Mouse (Mus musculus) brain, adult 2 months (tissue): ENCODE measurements at regions not wholly inside any gene's neighbourhood (a gene's known extent, or its start where the extent isn't known, plus 50 kb on each side); places are given as distances from the start of the nearest gene placed in this dataset.

Experiments used
- DNase-seq: peaks from one replicate; pipeline ENCODE4 v3.0.0; 2011; ENCODE audit warnings: low read depth, low spot score

DNA sequence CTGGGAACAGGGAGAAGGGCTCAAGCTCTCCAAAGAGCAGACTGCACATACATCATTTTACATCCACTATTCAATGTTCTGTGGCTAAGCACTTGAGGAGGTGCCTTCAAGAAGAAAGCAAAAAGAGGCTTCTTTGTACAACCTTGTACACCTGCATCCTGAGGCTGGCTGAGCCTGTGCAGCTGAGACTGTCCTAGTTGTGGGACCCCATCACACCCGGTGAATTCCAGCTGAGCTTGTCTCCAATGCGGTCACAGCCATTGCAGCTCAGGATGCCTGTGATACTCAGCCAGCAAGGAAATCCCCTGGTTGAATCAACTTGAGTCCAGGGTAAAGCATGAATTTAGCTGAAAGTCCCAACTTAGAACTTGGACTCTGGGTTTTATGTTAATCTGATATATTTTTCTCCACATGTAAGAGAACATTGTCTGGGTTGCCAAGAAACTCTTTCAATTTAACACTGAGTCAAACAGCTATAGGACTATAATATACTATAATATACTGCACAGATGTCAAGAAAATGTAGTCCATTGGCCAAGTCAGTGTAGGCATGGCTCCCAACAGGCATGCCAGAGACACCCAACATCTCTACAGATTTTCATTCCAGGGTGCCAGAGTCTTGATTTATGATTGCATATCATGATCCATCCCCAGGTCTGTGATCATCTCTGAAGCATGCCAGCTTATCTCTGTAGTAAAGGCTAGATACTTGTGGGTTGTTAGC, 599.2 kb downstream of the Pard3 start:
- DNase-seq = peak; percentile 38

GRCm38 (mm10) chr8:127666606-127667005, 602.9 kb downstream of the Pard3 start:
- no peak for DNase-seq

- no peak for DNase-seq
These were observed 605.3 kb downstream of the Pard3 start for GRCm38 (mm10) chr8:127668991-127669390.

DNA sequence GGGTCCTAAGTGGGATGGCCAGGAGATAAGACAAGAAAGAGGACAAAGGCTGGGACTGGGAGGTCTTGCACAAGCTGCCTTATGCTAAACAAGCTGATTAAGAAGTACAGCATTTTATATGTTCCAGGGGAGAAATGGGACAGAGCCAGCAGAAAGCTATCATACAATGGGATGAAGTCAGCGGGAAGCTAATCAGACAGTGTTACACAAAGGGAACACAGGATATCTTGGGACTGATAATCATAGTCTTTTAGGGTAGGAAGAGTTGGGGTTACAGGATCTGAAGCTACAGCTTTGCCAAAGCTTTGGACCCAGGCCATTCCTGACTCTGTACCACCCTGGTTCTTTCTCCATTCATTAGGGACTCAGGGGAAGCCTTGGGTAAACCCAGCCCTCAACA, 610.4 kb downstream of the Pard3 start:
- DNase-seq = no peak

- DNase-seq = peak; percentile 80
These were observed 611.7 kb downstream of the Pard3 start for GRCm38 (mm10) chr8:127675377-127675776.

DNA sequence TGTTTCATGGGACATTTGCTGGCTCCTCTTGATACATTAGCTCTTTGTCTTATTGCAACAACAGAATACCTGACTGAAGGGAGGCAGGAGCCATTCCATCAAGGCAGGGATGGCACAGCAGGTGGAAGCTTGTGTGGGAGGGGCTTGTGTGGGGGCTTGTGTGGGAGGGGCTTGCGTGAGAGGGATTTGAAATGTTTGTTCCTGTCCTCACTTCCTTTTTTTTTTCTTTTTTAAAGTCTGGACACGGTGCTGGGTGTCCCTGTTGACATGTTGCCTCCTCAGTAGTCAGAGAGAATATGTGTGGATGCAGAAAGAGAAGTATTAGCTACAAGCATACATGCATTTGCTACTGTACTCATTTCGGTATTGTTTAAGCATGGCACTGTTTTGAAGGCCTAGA, 616.5 kb downstream of the Pard3 start:
- DNase-seq = no peak

DNA sequence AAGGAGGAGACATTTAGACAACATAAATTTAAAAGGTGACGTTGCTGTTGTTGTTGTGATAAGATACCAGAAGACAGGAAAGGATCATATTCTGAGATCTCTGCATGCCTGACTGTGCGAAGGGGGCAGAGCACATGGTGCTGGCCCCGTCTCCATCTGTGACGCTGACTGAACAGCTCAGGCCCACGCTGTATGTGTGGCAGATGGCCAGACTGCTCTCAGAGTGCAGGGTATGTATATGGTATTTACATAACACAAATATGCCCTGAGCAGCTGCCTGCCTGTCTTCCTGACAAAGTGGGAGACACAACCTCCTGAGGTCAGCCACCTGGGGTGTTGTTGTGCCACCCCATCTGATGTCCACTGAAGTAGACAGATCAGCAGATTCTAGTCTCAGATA, 620.5 kb downstream of the Pard3 start:
- peak; percentile 69 for DNase-seq

GRCm38 (mm10) chr8:127690792-127691191, 627.1 kb downstream of the Pard3 start:
- DNase-seq = no peak

DNA sequence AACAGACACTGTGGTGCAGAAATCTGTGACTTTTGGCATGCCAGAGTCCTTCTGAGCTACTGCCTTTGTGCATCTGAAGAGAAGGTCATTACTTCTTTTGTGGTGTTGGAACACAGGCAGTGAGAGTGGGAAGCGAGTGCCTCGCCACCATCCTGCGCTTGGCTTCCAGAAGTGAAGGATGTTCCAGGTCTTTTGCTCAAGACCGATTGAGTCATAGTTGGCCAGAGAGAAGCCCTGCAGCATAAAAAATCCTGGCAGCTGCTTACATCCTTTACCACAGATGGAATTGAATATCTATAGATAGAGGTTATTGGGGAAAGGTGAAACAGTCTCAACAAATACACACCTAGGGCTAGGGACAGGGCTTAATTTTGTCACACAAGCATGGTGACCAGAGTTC, 634.7 kb downstream of the Pard3 start:
- peak; percentile 63 for DNase-seq

- DNase-seq = no peak
These were observed 640.7 kb downstream of the Pard3 start for GRCm38 (mm10) chr8:127704406-127704805.

DNA sequence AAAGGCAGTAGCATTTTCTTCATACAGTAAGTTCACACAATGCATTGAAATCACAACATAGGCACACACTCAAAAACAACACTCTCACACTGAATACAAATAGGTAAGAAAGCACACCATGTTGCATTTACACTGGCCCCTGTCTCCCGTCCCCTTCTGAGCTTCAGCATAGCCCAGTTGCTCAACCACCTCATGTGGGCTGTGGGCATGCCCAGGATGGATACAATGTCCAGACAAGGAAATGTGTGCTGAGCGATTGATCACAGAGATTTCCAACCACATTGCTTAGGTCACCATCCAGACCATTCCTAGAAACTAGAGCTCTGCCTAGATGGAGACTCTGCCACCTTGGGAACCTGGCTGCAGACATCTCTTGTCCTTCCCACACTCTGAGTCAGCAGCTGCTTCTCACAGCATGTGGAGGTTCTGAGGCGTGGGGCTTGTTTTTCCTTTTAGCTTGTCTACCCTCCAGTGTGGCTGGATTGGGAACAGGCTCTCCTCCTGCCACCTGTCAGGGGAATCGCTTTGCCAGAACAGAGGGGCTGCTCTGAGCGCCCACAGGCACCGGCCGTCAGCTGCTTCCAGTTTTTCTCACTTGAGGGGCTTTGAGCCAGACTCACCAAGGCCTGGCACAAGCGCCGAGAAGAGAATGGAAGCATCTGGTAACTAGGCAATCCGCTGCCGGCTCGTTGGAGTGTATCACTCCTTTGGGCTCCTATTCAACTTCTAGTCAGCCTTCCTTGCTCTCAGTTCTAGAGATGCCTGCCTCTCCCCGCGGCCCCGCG, 642.5 kb downstream of the Pard3 start:
- peak; percentile 93 for DNase-seq

- DNase-seq = no peak
These were observed 645.7 kb downstream of the Pard3 start for GRCm38 (mm10) chr8:127709439-127709838.

GRCm38 (mm10) chr8:127715097-127715496, 643.3 kb upstream of the Nrp1 start:
- DNase-seq = no peak

DNA sequence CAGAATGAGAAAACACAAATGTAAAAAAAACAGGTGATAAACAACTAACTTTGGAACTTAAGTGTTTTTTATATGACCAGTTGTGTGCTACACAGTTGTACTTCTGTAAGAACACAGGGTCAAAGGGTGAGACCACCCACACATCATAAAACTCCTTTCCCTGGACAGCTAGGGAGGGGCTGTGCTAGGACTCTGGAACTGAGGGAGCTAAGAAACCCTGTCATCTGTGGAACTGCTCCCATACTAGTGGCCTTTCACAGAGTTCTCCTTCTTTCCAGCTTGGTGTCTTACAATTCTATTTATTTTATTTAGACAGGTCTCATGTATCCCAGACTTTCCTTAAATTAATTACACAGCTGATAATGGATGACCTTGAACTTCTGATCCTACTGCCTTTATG, 640.4 kb upstream of the Nrp1 start:
- no peak for DNase-seq

- DNase-seq = peak; percentile 33
These were observed 638.5 kb upstream of the Nrp1 start for GRCm38 (mm10) chr8:127719881-127720280.

- DNase-seq = peak; percentile 50
These were observed 637.7 kb upstream of the Nrp1 start for GRCm38 (mm10) chr8:127720593-127721290.

DNA sequence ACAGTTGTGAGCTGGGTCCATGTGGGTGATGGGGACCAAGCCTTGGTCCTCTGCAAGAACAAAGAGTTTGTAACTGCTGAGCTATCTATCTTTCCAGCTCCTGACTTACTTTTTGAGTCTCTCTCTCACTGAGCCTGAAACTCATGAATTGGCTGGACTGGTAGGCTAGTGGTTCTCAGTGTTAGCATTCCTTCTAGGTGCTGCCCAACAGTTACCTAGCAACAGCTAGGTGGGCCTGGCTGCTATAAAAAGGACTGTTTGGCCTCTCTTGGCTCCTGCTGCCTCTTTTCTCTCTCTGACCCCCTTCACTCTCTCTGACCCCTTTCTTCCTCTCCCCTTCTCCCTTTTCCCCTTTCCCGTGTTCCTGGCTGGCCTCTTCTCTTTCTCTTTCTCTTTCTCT, 636.8 kb upstream of the Nrp1 start:
- DNase-seq = no peak

DNA sequence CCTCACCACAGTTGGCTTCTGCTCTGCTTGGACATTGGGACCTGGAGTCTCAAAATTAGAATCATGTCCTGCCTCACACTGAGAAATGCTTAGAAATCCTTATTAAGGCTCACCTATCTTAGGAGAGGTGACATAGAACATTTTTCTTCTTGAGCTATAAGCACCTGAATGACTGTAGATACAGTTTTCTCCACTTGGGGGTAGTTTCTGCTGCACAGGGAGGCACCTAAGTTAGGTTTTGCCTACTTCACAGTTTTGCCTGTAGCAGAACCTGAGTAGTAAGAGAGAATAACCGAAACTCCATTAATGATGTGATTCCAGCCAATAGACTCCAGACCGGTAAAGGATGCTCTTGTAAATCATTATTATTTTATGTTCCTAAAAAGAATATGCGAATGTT, 624.3 kb upstream of the Nrp1 start:
- DNase-seq = peak; percentile 54

GRCm38 (mm10) chr8:127742236-127742635, 616.2 kb upstream of the Nrp1 start:
- DNase-seq = no peak

DNA sequence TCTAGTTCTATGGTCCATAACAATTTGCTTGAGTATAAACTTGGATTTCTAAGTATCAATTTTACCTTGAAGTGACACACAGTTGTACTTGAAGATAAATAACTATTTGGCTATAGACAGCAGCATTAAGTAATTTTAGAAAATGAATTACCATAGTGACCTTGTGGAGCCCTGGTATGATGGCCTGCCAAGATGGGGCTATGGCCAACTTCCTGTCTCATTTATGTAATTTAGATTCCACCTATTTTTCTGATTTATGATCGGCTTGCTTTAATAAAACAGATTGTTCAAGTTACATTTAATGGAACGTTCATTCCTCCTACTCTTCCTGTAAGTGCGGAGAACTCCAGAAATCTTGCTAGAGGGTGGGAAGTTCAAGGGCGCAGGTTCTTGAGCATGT, 613.2 kb upstream of the Nrp1 start:
- DNase-seq = no peak

DNA sequence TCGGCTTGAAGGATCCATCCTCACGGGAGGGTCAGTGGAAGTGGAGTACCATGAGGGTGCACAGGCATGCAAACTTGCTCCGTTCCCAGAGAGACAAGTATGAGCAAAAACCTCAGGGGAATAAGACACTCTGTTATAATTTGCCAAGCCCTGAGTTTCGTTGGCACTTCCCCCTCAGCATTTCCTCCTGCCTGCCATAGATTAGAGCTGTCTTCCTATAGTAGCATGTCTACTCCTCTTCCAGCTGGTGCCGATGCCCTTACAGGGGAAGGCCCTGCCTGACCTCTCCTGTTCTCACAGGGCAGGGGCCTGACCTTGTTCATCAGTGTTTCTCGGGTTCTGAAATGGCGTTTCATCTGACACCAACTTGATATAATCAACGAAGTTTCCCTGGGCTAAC, 611.9 kb upstream of the Nrp1 start:
- no peak for DNase-seq

GRCm38 (mm10) chr8:127752871-127753270, 605.5 kb upstream of the Nrp1 start:
- DNase-seq = no peak
